Mouse (Mus musculus) Patski (cell line): ENCODE results near the gene Trappc12. TPM values are rescaled to one million over a fixed set of nuclear protein-coding genes. Genes with fewer than 3 reads are reported as not detected.
"Not testable (repeated sequence)": the region's sequence is repeated elsewhere in the genome, so short reads cannot be mapped to it uniquely, and the experiment has no call there.

ENCODE experiments used
- ATAC-seq: fragments of 100-300 bp; one replicate; pipeline ENCODE4 v1.8.0; 2021
- CTCF ChIA-PET: fragments of 350-600 bp; sonication (Branson Sonifier 250); formaldehyde crosslinking; loops from one replicate; lab custom pipeline; 2022; ENCODE audit warnings: inconsistent platforms; lab: Charles Lee
- POLR2A ChIA-PET: fragments of 350-600 bp; sonication (Branson Sonifier 250); formaldehyde crosslinking; loops from one replicate; lab custom pipeline; 2022; ENCODE audit warnings: antibody characterized with exemption, inconsistent platforms; lab: Charles Lee
- DNase-seq: peaks from one replicate; pipeline ENCODE4 v3.0.0-alpha.2; 2011; ENCODE audit warnings: low read depth, low spot score
- H3K27me3 ChIP-seq: fragments of 371-371 bp; one replicate; pipeline ENCODE4 v1.5.1; 2021
- CTCF ChIP-seq: fragments of 100-300 bp; IDR thresholded peaks from one replicate; pipeline ENCODE4 v1.5.1; 2021
- in situ Hi-C: fragments of 300-500 bp; cut with MboI; formaldehyde crosslinking; loops from 3 replicates; pipeline ENCODE4 v1.11.1; 2018; ENCODE audit warnings: low pct_unique_long_range_greater_than_20kb, mixed read lengths
- polyA plus RNA-seq: library from polyadenylated mRNA; unstranded; gene quantifications from one replicate; pipeline ENCODE4 v1.2.3, GENCODE M21; 2021

The Trappc12 gene
- polyA plus RNA-seq, 1 experiment from 2014 or later: 25.6 TPM

GRCm38 (mm10) chr12:28780180-28780579 is 29.9 kb upstream of the Trappc12 start:
- POLR2A ChIA-PET: no interaction called here
- CTCF ChIA-PET: no interaction called here
- DNase-seq (no peak), ATAC-seq (no peak)
- in situ Hi-C loops: no loop called here
- TF ChIP-seq CTCF: no peak
- H3K27me3 ChIP-seq: no peaks in the 10 kb centered on the region

- in situ Hi-C loops: no loop called here
- DNase-seq: no peak
- no peaks in the 10 kb centered on the region for H3K27me3 ChIP-seq
- no peak for ATAC-seq
- ChIA-PET CTCF (interaction anchor here (1.0 to 1.1 kb wide), 2 partner anchors 9 to 11 kb away, joined by 3 read pairs; no protein-coding TSS in a partner anchor), POLR2A (no interaction called here)
- no peak for TF ChIP-seq CTCF
Observed at GRCm38 (mm10) chr12:28775627-28776026, 25.4 kb upstream of the Trappc12 start.

GRCm38 (mm10) chr12:28775120-28775519 is 24.8 kb upstream of the Trappc12 start:
- DNase-seq (no peak), ATAC-seq (no peak)
- in situ Hi-C loops: no loop called here
- no peak for TF ChIP-seq CTCF
- POLR2A ChIA-PET: no interaction called here
- CTCF ChIA-PET: interaction anchor here (1.0 to 1.1 kb wide), 2 partner anchors 9 to 10 kb away, joined by 3 read pairs; no protein-coding TSS in a partner anchor
- no peaks in the 10 kb centered on the region for H3K27me3 ChIP-seq

- DNase-seq: no peak
- ATAC-seq: no peak
- ChIA-PET POLR2A (no interaction called here), CTCF (no interaction called here)
- H3K27me3 ChIP-seq: no peaks in the 10 kb centered on the region
- peak; percentile 18 for TF ChIP-seq CTCF
- in situ Hi-C loops: no loop called here
Observed at GRCm38 (mm10) chr12:28773815-28774214, 23.5 kb upstream of the Trappc12 start.

- ChIA-PET POLR2A (no interaction called here), CTCF (no interaction called here)
- DNase-seq (no peak), ATAC-seq (peak; percentile 65)
- no peak for TF ChIP-seq CTCF
- no peaks in the 10 kb centered on the region for H3K27me3 ChIP-seq
- in situ Hi-C loops: no loop called here
Observed at GRCm38 (mm10) chr12:28769953-28770352, 19.7 kb upstream of the Trappc12 start.

- DNase-seq (peak; percentile 37), ATAC-seq (peak; percentile 63)
- ChIA-PET CTCF (interaction anchor here (1.0 kb wide), 1 partner anchor 38 kb away, joined by 3 read pairs; no protein-coding TSS in a partner anchor), POLR2A (no interaction called here)
- TF ChIP-seq CTCF: no peak
- in situ Hi-C loops: no loop called here
- H3K27me3 ChIP-seq: no peaks in the 10 kb centered on the region
Observed at GRCm38 (mm10) chr12:28756019-28756418, 5.7 kb upstream of the Trappc12 start.

GRCm38 (mm10) chr12:28751508-28752263 is 1.4 kb upstream of the Trappc12 start, which contains the start of gene Eipr1:
Gene Eipr1 (plus strand): TSS chr12:28751803.
- POLR2A ChIA-PET: interaction anchor here (2.1 kb wide), 1 partner anchor 33 kb away, joined by 4 read pairs; no protein-coding TSS in a partner anchor

GRCm38 (mm10) chr12:28750876-28751275 is 604 bp upstream of the Trappc12 start:
- DNase-seq (no peak), ATAC-seq (no peak)
- in situ Hi-C loops: no loop called here
- ChIA-PET CTCF (interaction anchor here (1.0 to 1.1 kb wide), 2 partner anchors 11 kb away, joined by 3 read pairs; no protein-coding TSS in a partner anchor), POLR2A (interaction anchor here (2.1 kb wide), 1 partner anchor 32 kb away, joined by 4 read pairs; no protein-coding TSS in a partner anchor)
- TF ChIP-seq CTCF: no peak
- no peaks in the 10 kb centered on the region for H3K27me3 ChIP-seq

More at GRCm38 (mm10) chr12:28751508-28752263, 1.4 kb upstream of the Trappc12 start, which contains the start of gene Eipr1:
- no peak for TF ChIP-seq CTCF
- in situ Hi-C loops: no loop called here
- DNase-seq (peak; percentile 58), ATAC-seq (peak; percentile 68)
- CTCF ChIA-PET: interaction anchor here (1.0 to 1.1 kb wide), 2 partner anchors 11 kb away, joined by 3 read pairs; no protein-coding TSS in a partner anchor
- no peaks in the 10 kb centered on the region for H3K27me3 ChIP-seq

GRCm38 (mm10) chr12:28743328-28743727 is 6.9 kb downstream of the Trappc12 start:
- CTCF ChIA-PET: no interaction called here
- DNase-seq (no peak), ATAC-seq (no peak)
- TF ChIP-seq CTCF: no peak
- no peaks in the 10 kb centered on the region for H3K27me3 ChIP-seq
- in situ Hi-C loops: no loop called here
- POLR2A ChIA-PET: no interaction called here

- CTCF ChIA-PET: no interaction called here
- in situ Hi-C loops: loop anchor here (5.0 kb wide), 1 partner anchor 52 kb away; no protein-coding TSS in a partner anchor
- no peak for TF ChIP-seq CTCF
- POLR2A ChIA-PET: no interaction called here
- ATAC-seq (no peak), DNase-seq (no peak)
- H3K27me3 ChIP-seq: no peaks in the 10 kb centered on the region
Observed at GRCm38 (mm10) chr12:28735293-28735692, 15.0 kb downstream of the Trappc12 start.

- POLR2A ChIA-PET: interaction anchor here (0.6 kb wide), 1 partner anchor 28 kb away, joined by 3 read pairs; no protein-coding TSS in a partner anchor
- no peak for DNase-seq
- H3K27me3 ChIP-seq: no peaks in the 10 kb centered on the region
- in situ Hi-C loops: no loop called here
- CTCF ChIA-PET: no interaction called here
- ATAC-seq: no peak
- no peak for TF ChIP-seq CTCF
Observed at GRCm38 (mm10) chr12:28734271-28734670, 16.0 kb downstream of the Trappc12 start.

GRCm38 (mm10) chr12:28733520-28734245 is 16.6 kb downstream of the Trappc12 start:
- CTCF ChIA-PET, in situ Hi-C loops: not testable (repeated sequence)
- POLR2A ChIA-PET: interaction anchor here (0.6 kb wide), 1 partner anchor 27 kb away, joined by 3 read pairs; no protein-coding TSS in a partner anchor

More at GRCm38 (mm10) chr12:28733520-28734245, 16.6 kb downstream of the Trappc12 start:
- DNase-seq, ATAC-seq, H3K27me3 ChIP-seq: not testable (repeated sequence)
